Mouse (Mus musculus) C2C12 (cell line): ENCODE data around the gene Fbxo17.

ENCODE experiments used
- CEBPB ChIP-seq: IDR thresholded peaks from one replicate; pipeline ENCODE4 v1.6.1; 2011; ENCODE audit warnings: low read depth, mild to moderate bottlenecking, control low read depth, moderate library complexity
- CTCF ChIP-seq: IDR thresholded peaks from one replicate; pipeline ENCODE4 v1.5.1; 2011; ENCODE audit not compliant: control insufficient read depth, insufficient read depth, insufficient read length
- MAX ChIP-seq: IDR thresholded peaks from one replicate; pipeline ENCODE4 v1.6.1; 2011; ENCODE audit warnings: mild to moderate bottlenecking, control low read depth
- MYOD1 ChIP-seq: IDR thresholded peaks from one replicate; pipeline ENCODE4 v1.6.1; 2011; ENCODE audit warnings: low read depth; ENCODE audit not compliant: control insufficient read depth, insufficient read length
- MYOG ChIP-seq: IDR thresholded peaks from one replicate; pipeline ENCODE4 v1.6.1; 2011; ENCODE audit not compliant: control insufficient read depth, insufficient read length; ENCODE audit errors: extremely low read depth
- USF1 ChIP-seq: IDR thresholded peaks from one replicate; pipeline ENCODE4 v1.6.1; 2011; ENCODE audit warnings: low read depth, mild to moderate bottlenecking, control low read depth, moderate library complexity

- no peak for TF ChIP-seq MYOG
- no peak for TF ChIP-seq CEBPB
- no peak for TF ChIP-seq USF1
- TF ChIP-seq CTCF, result no peak
- no peak for TF ChIP-seq MAX
- no peak for TF ChIP-seq MYOD1
These were observed 64.7 kb downstream of the Fbxo17 start for GRCm38 (mm10) chr7:28781261-28781663.
